Mouse (Mus musculus): ENCODE data around the gene Adgrb2. TPM values are rescaled to one million over a fixed set of nuclear protein-coding genes. Genes with fewer than 3 reads are reported as not detected.

Adgrb2 gene
- polyA plus RNA-seq, 1 experiment from 2014 or later = 13.4 TPM

- 1% methylated on average over 15 of the region's 15 CpGs for WGBS
- Histone ChIP-seq H3K27ac (ENCODE audit: low read depth, low read length) (peak overlapping the region; percentile 89), H3K9ac (ENCODE audit: low read depth, low read length) (peak overlapping the region; percentile 93), H3K4me2 (ENCODE audit: low read length) (peak overlapping the region; percentile 91), H3K9me3 (ENCODE audit: control insufficient read depth, low read length) (no peaks in the 10 kb centered on the region), H3K4me3 (ENCODE audit: low read length) (peak overlapping the region; percentile 86), H3K4me1 (ENCODE audit: control insufficient read depth, insufficient read depth, low read depth, low read length) (peaks cover 53% of the 10 kb centered on the region), H3K36me3 (ENCODE audit: control insufficient read depth, insufficient read depth, low read length) (no peaks in the 10 kb centered on the region), H3K27me3 (replicated peaks; ENCODE audit: control insufficient read depth, insufficient read depth, low read length) (no peaks in the 10 kb centered on the region)
- peak; percentile 49 for ATAC-seq
These were observed 778 bp upstream of the Adgrb2 start for GRCm38 (mm10) chr4:129983764-129984420.

- 0 out of 2 replicates have a peak, but pooled peaks have one; percentile 1 for ATAC-seq
- WGBS = under 1% methylated on average over 40 of the region's 48 CpGs
These were observed 546 bp downstream of the Adgrb2 start for GRCm38 (mm10) chr4:129985161-129985670.

GRCm38 (mm10) chr4:129985671-129986441 lies 1.2 kb downstream of the Adgrb2 start:
- Histone ChIP-seq H3K27me3 (replicated peaks; ENCODE audit: control insufficient read depth, insufficient read depth, low read length) (no peaks in the 10 kb centered on the region), H3K27ac (ENCODE audit: low read depth, low read length) (peak overlapping the region; percentile 89), H3K9me3 (ENCODE audit: control insufficient read depth, low read length) (no peaks in the 10 kb centered on the region), H3K36me3 (ENCODE audit: control insufficient read depth, insufficient read depth, low read length) (no peaks in the 10 kb centered on the region), H3K4me2 (ENCODE audit: low read length) (peak overlapping the region; percentile 91), H3K9ac (ENCODE audit: low read depth, low read length) (peak overlapping the region; percentile 93), H3K4me3 (ENCODE audit: low read length) (peak overlapping the region; percentile 86), H3K4me1 (ENCODE audit: control insufficient read depth, insufficient read depth, low read depth, low read length) (peaks cover 63% of the 10 kb centered on the region)
- ATAC-seq = peak; percentile 22; the same call in 1 of the 2 replicates
- under 1% methylated on average over 55 of the region's 58 CpGs for WGBS

More at GRCm38 (mm10) chr4:129985161-129985670, 546 bp downstream of the Adgrb2 start:
- Histone ChIP-seq H3K9ac (ENCODE audit: low read depth, low read length) (peak overlapping the region; percentile 93), H3K27ac (ENCODE audit: low read depth, low read length) (peak overlapping the region; percentile 89), H3K4me1 (ENCODE audit: control insufficient read depth, insufficient read depth, low read depth, low read length) (peaks cover 61% of the 10 kb centered on the region), H3K4me2 (ENCODE audit: low read length) (peak overlapping the region; percentile 91), H3K36me3 (ENCODE audit: control insufficient read depth, insufficient read depth, low read length) (no peaks in the 10 kb centered on the region), H3K9me3 (ENCODE audit: control insufficient read depth, low read length) (no peaks in the 10 kb centered on the region), H3K4me3 (ENCODE audit: low read length) (peak overlapping the region; percentile 86), H3K27me3 (replicated peaks; ENCODE audit: control insufficient read depth, insufficient read depth, low read length) (no peaks in the 10 kb centered on the region)

- Histone ChIP-seq H3K9me3 (ENCODE audit: control insufficient read depth, low read length) (no peaks in the 10 kb centered on the region), H3K4me2 (ENCODE audit: low read length) (peak overlapping the region; percentile 91), H3K4me1 (ENCODE audit: control insufficient read depth, insufficient read depth, low read depth, low read length) (peaks cover 48% of the 10 kb centered on the region), H3K27me3 (replicated peaks; ENCODE audit: control insufficient read depth, insufficient read depth, low read length) (no peaks in the 10 kb centered on the region), H3K4me3 (ENCODE audit: low read length) (peak overlapping the region; percentile 48), H3K9ac (ENCODE audit: low read depth, low read length) (peak overlapping the region; percentile 73), H3K36me3 (ENCODE audit: control insufficient read depth, insufficient read depth, low read length) (peaks cover 5% of the 10 kb centered on the region; the same call in 1 of the 2 replicates), H3K27ac (ENCODE audit: low read depth, low read length) (peak overlapping the region; percentile 33; the same call in 1 of the 2 replicates)
- WGBS = 2% methylated on average over 39 of the region's 53 CpGs
- peak; percentile 10; the same call in 1 of the 2 replicates for ATAC-seq
These were observed 3.3 kb downstream of the Adgrb2 start for GRCm38 (mm10) chr4:129987825-129988504.

GRCm38 (mm10) chr4:129989925-129990324 lies 5.3 kb downstream of the Adgrb2 start:
- 25% methylated on average over 4 of the region's 4 CpGs for WGBS
- Histone ChIP-seq H3K27ac (ENCODE audit: low read depth, low read length) (0 out of 2 replicates have a peak overlapping the region, but pooled peaks have one; percentile 51), H3K4me3 (ENCODE audit: low read length) (no peak overlapping the region), H3K36me3 (ENCODE audit: control insufficient read depth, insufficient read depth, low read length) (peaks cover 5% of the 10 kb centered on the region; the same call in 1 of the 2 replicates), H3K4me1 (ENCODE audit: control insufficient read depth, insufficient read depth, low read depth, low read length) (peaks cover 50% of the 10 kb centered on the region), H3K4me2 (ENCODE audit: low read length) (peak overlapping the region; percentile 8; the same call in 1 of the 2 replicates), H3K9ac (ENCODE audit: low read depth, low read length) (no peak overlapping the region), H3K27me3 (replicated peaks; ENCODE audit: control insufficient read depth, insufficient read depth, low read length) (no peaks in the 10 kb centered on the region), H3K9me3 (ENCODE audit: control insufficient read depth, low read length) (no peaks in the 10 kb centered on the region)
- no peak for ATAC-seq

- Histone ChIP-seq H3K36me3 (ENCODE audit: control insufficient read depth, insufficient read depth, low read length) (peaks cover 8% of the 10 kb centered on the region; the same call in 1 of the 2 replicates), H3K4me1 (ENCODE audit: control insufficient read depth, insufficient read depth, low read depth, low read length) (peaks cover 37% of the 10 kb centered on the region), H3K27me3 (replicated peaks; ENCODE audit: control insufficient read depth, insufficient read depth, low read length) (0 out of 2 replicates have a peak, but pooled peaks cover 2% of the 10 kb centered on the region), H3K27ac (ENCODE audit: low read depth, low read length) (no peak overlapping the region), H3K9me3 (ENCODE audit: control insufficient read depth, low read length) (no peaks in the 10 kb centered on the region), H3K9ac (ENCODE audit: low read depth, low read length) (no peak overlapping the region), H3K4me2 (ENCODE audit: low read length) (no peak overlapping the region), H3K4me3 (ENCODE audit: low read length) (no peak overlapping the region)
- WGBS = 78% methylated on average over 16 of the region's 16 CpGs
- no peak for ATAC-seq
These were observed 8.1 kb downstream of the Adgrb2 start for GRCm38 (mm10) chr4:129992720-129993119.

GRCm38 (mm10) chr4:129993213-129993612 lies 8.5 kb downstream of the Adgrb2 start:
- Histone ChIP-seq H3K4me2 (ENCODE audit: low read length) (no peak overlapping the region), H3K4me3 (ENCODE audit: low read length) (no peak overlapping the region), H3K9ac (ENCODE audit: low read depth, low read length) (no peak overlapping the region), H3K4me1 (ENCODE audit: control insufficient read depth, insufficient read depth, low read depth, low read length) (peaks cover 33% of the 10 kb centered on the region), H3K9me3 (ENCODE audit: control insufficient read depth, low read length) (no peaks in the 10 kb centered on the region), H3K27me3 (replicated peaks; ENCODE audit: control insufficient read depth, insufficient read depth, low read length) (0 out of 2 replicates have a peak, but pooled peaks cover 2% of the 10 kb centered on the region), H3K36me3 (ENCODE audit: control insufficient read depth, insufficient read depth, low read length) (peaks cover 8% of the 10 kb centered on the region; the same call in 1 of the 2 replicates), H3K27ac (ENCODE audit: low read depth, low read length) (no peak overlapping the region; the same call in 1 of the 2 replicates)
- no peak for ATAC-seq
- WGBS = 68% methylated on average over 5 of the region's 5 CpGs

GRCm38 (mm10) chr4:129993944-129994695 lies 9.4 kb downstream of the Adgrb2 start:
- no peak overlapping the region for H3K4me2 ChIP-seq (ENCODE audit: low read length)
- H3K27me3 ChIP-seq (replicated peaks; ENCODE audit: control insufficient read depth, insufficient read depth, low read length) = 0 out of 2 replicates have a peak, but pooled peaks cover 2% of the 10 kb centered on the region
- WGBS = 59% methylated on average over 16 of the region's 16 CpGs
- H3K9ac ChIP-seq (ENCODE audit: low read depth, low read length) = no peak overlapping the region; the same call in 1 of the 2 replicates
- peak; percentile 62; the same call in 1 of the 2 replicates for ATAC-seq
- peaks cover 30% of the 10 kb centered on the region for H3K4me1 ChIP-seq (ENCODE audit: control insufficient read depth, insufficient read depth, low read depth, low read length)
- H3K36me3 ChIP-seq (ENCODE audit: control insufficient read depth, insufficient read depth, low read length) = peaks cover 8% of the 10 kb centered on the region; the same call in 1 of the 2 replicates
- no peak overlapping the region for H3K4me3 ChIP-seq (ENCODE audit: low read length)
- H3K27ac ChIP-seq (ENCODE audit: low read depth, low read length) = peak overlapping the region; percentile 44
- H3K9me3 ChIP-seq (ENCODE audit: control insufficient read depth, low read length) = no peaks in the 10 kb centered on the region

All from hindbrain, embryonic 16.5 days (tissue).